Mouse (Mus musculus) MEL (cell line): ENCODE data around the gene Smg6. TPM values are rescaled to one million over a fixed set of nuclear protein-coding genes. Genes with fewer than 3 reads are reported as not detected.

Experiments used
- DNase-seq: peaks from one replicate; pipeline ENCODE4 v3.0.0; 2011; ENCODE audit warnings: low read depth, low spot score
- H3K27ac ChIP-seq: 2 replicates; pipeline ENCODE4 v1.5.1; 2012; ENCODE audit warnings: low read depth, mild to moderate bottlenecking, control low read depth, low read length, moderate library complexity; ENCODE audit not compliant: control insufficient read depth
- H3K27me3 ChIP-seq, 2 experiments: fragments of 150-350 bp in 1 of 2; sonication (generic) in 1 of 2; 2 replicates each; pipeline ENCODE4 v1.6.1; 2012; ENCODE audit warnings: low read length in 2 of 2, mild to moderate bottlenecking in 2 of 2, improper control_type of control experiment in 1 of 2, moderate library complexity in 1 of 2; ENCODE audit not compliant: insufficient read depth in 2 of 2, control insufficient read depth in 1 of 2
- H3K36me3 ChIP-seq, 2 experiments: 2 replicates each; pipeline ENCODE4 v1.6.1; 2012 to 2014; ENCODE audit warnings: low read length in 2 of 2, improper control_type of control experiment in 1 of 2, inconsistent platforms in 1 of 2, mild to moderate bottlenecking in 1 of 2; ENCODE audit not compliant: insufficient read depth in 2 of 2, control insufficient read depth in 1 of 2
- H3K4me1 ChIP-seq, 2 experiments: fragments of 150-350 bp in 1 of 2; sonication (generic) in 1 of 2; 2 replicates each; pipeline ENCODE4 v1.6.1; 2012; ENCODE audit warnings: low read length in 2 of 2, improper control_type of control experiment in 1 of 2, mild to moderate bottlenecking in 1 of 2; ENCODE audit not compliant: insufficient read depth in 2 of 2, control insufficient read depth in 1 of 2
- H3K4me3 ChIP-seq, 2 experiments: fragments of 150-350 bp in 1 of 2; sonication (generic) in 1 of 2; 2 replicates each; pipeline ENCODE4 v1.5.1; 2012; ENCODE audit warnings: low read depth in 2 of 2, low read length in 2 of 2, mild to moderate bottlenecking in 2 of 2, moderate library complexity in 2 of 2, control low read depth in 1 of 2, improper control_type of control experiment in 1 of 2; ENCODE audit not compliant: control insufficient read depth in 1 of 2, insufficient read depth in 1 of 2
- H3K79me2 ChIP-seq: 2 replicates; pipeline ENCODE4 v1.6.1; 2012; ENCODE audit warnings: mild to moderate bottlenecking, low read length, moderate library complexity; ENCODE audit not compliant: control insufficient read depth, poor library complexity, insufficient read depth
- H3K9ac ChIP-seq: 2 replicates; pipeline ENCODE4 v1.6.1; 2012; ENCODE audit warnings: low read depth, mild to moderate bottlenecking, control low read depth, low read length, moderate library complexity; ENCODE audit not compliant: control insufficient read depth, poor library complexity, severe bottlenecking
- H3K9me3 ChIP-seq: fragments of 150-350 bp; sonication (generic); replicated peaks from 2 replicates; pipeline ENCODE4 v1.6.1; 2012; ENCODE audit warnings: mild to moderate bottlenecking, low read length, improper control_type of control experiment, moderate library complexity; ENCODE audit not compliant: insufficient read depth
- CHD1 ChIP-seq: IDR thresholded peaks from 2 replicates; pipeline ENCODE4 v1.6.1; 2012; ENCODE audit warnings: low read depth, mild to moderate bottlenecking, inconsistent platforms, low read length, improper control_type of control experiment
- ETS1 ChIP-seq: IDR thresholded peaks from 2 replicates; pipeline ENCODE4 v1.6.1; 2012; ENCODE audit warnings: low read depth, mild to moderate bottlenecking, inconsistent platforms, low read length, improper control_type of control experiment, moderate library complexity
- GABPA ChIP-seq: IDR thresholded peaks from 2 replicates; pipeline ENCODE4 v1.6.1; 2012; ENCODE audit warnings: low read depth, mild to moderate bottlenecking, inconsistent platforms, low read length, improper control_type of control experiment, moderate library complexity
- HCFC1 ChIP-seq: IDR thresholded peaks from 2 replicates; pipeline ENCODE4 v1.6.1; 2012; ENCODE audit warnings: low read depth, mild to moderate bottlenecking, inconsistent platforms, low read length, improper control_type of control experiment, moderate library complexity
- JUND ChIP-seq: IDR thresholded peaks from 2 replicates; pipeline ENCODE4 v1.6.1; 2011; ENCODE audit warnings: low read depth, mild to moderate bottlenecking, improper control_type of control experiment, low read length
- MAFK ChIP-seq: IDR thresholded peaks from 2 replicates; pipeline ENCODE4 v1.6.1; 2011; ENCODE audit warnings: low read depth, mild to moderate bottlenecking, low read length, improper control_type of control experiment, borderline replicate concordance
- MAX ChIP-seq: IDR thresholded peaks from 2 replicates; pipeline ENCODE4 v1.6.1; 2011; ENCODE audit warnings: low read length, improper control_type of control experiment
- MXI1 ChIP-seq: IDR thresholded peaks from 2 replicates; pipeline ENCODE4 v1.6.1; 2011; ENCODE audit warnings: mild to moderate bottlenecking, low read depth, low read length, improper control_type of control experiment
- NRF1 ChIP-seq: IDR thresholded peaks from 2 replicates; pipeline ENCODE4 v1.6.1; 2014; ENCODE audit warnings: low read depth, mild to moderate bottlenecking, inconsistent platforms, low read length, improper control_type of control experiment, moderate library complexity; ENCODE audit not compliant: poor library complexity, insufficient read depth, severe bottlenecking
- POLR2AphosphoS2 ChIP-seq: IDR thresholded peaks from 2 replicates; pipeline ENCODE4 v1.6.1; 2011; ENCODE audit warnings: low read length, improper control_type of control experiment
- RCOR1 ChIP-seq: IDR thresholded peaks from 2 replicates; pipeline ENCODE4 v1.6.1; 2012; ENCODE audit warnings: low read depth, mild to moderate bottlenecking, inconsistent platforms, low read length, improper control_type of control experiment
- TBP ChIP-seq: IDR thresholded peaks from 2 replicates; pipeline ENCODE4 v1.8.0; 2011; ENCODE audit warnings: low read depth, low read length, improper control_type of control experiment
- USF1 ChIP-seq: IDR thresholded peaks from 2 replicates; pipeline ENCODE4 v1.6.1; 2014; ENCODE audit warnings: low read depth, mild to moderate bottlenecking, inconsistent platforms, low read length, improper control_type of control experiment, moderate library complexity
- ZKSCAN1 ChIP-seq: IDR thresholded peaks from 2 replicates; pipeline ENCODE4 v1.6.1; 2012; ENCODE audit warnings: low read depth, mild to moderate bottlenecking, inconsistent platforms, low read length, improper control_type of control experiment, moderate library complexity
- ZNF384 ChIP-seq: IDR thresholded peaks from 2 replicates; pipeline ENCODE4 v1.6.1; 2012; ENCODE audit warnings: low read depth, mild to moderate bottlenecking, inconsistent platforms, low read length, improper control_type of control experiment
- polyA plus RNA-seq, 2 experiments: library from polyadenylated mRNA; stranded (reverse) in 1 of 2; unstranded in 1 of 2; fragments of >175 nt in 1 of 2; fragments of >200 nt in 1 of 2; gene quantifications; 2 replicates each; pipeline versions ENCODE4 v1.2.1 to v1.2.4; 2012; ENCODE audit warnings: low replicate concordance in 2 of 2, low read depth in 1 of 2; ENCODE audit not compliant: insufficient read length in 2 of 2, insufficient read depth in 1 of 2, missing spikeins in 1 of 2
- total RNA-seq: library from RNA; depleted of rRNA; stranded (reverse); fragments of 300-350 nt; gene quantifications from 2 replicates; pipeline ENCODE4 v1.2.3, GENCODE M21; 2012

Smg6 gene
- total and polyA plus RNA-seq, 3 experiments: 11.6 to 19.0 TPM; not detected in 1

DNA sequence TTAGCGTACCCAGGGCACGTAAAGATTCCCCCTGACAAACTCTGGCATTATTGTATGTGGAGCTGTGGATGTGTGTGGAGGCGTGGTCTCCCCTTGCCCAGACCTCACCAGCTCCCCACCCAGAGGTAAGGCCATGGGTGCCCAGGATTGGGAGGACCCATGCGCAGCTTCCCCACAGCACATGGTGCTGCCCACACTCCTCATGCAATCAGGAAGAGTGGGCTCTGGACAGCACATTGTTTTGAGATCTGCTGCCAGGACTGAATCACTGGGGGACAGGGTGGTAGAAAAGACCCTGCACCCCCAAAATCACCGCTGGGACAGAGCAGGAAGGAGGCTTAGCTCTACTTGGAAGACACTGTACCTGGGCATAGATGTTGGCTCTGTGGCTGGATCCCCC lies 258.9 kb downstream of the Smg6 start:
- Histone ChIP-seq H3K9ac (no peak overlapping the region), H3K4me3 (no peak overlapping the region), H3K4me1 (no peaks in the 10 kb centered on the region; a peak in 1 of 4 replicates), H3K36me3 (peaks cover 0 to 2% of the 10 kb centered on the region in 2 experiments; a peak in 2 of 4 replicates), H3K27me3 (no peaks in the 10 kb centered on the region), H3K9me3 (no peaks in the 10 kb centered on the region), H3K27ac (no peak overlapping the region), H3K79me2 (peaks cover 10% of the 10 kb centered on the region)
- no peak for TF ChIP-seq GABPA
- no peak for TF ChIP-seq HCFC1
- no peak for TF ChIP-seq RCOR1
- no peak for TF ChIP-seq TBP
- no peak for TF ChIP-seq MAFK
- TF ChIP-seq MXI1: no peak
- TF ChIP-seq ZNF384: no peak
- no peak for TF ChIP-seq ZKSCAN1
- no peak for TF ChIP-seq NRF1
- DNase-seq: no peak

- H3K27me3 ChIP-seq: no peaks in the 10 kb centered on the region
- no peak for TF ChIP-seq POLR2AphosphoS2
- TF ChIP-seq CHD1: no peak
- TF ChIP-seq MAX: no peak
- TF ChIP-seq NRF1: no peak
- no peak for TF ChIP-seq ETS1
- TF ChIP-seq USF1: no peak
- TF ChIP-seq MAFK: no peak
- TF ChIP-seq JUND: no peak
- TF ChIP-seq, all 39 proteins: peak for 0
- Histone ChIP-seq H3K79me2 (peaks cover 14% of the 10 kb centered on the region), H3K27ac (no peak overlapping the region), H3K4me1 (no peaks in the 10 kb centered on the region; a peak in 1 of 4 replicates), H3K4me3 (no peak overlapping the region), H3K36me3 (peaks cover 0 to 2% of the 10 kb centered on the region in 2 experiments; a peak in 2 of 4 replicates), H3K9me3 (no peaks in the 10 kb centered on the region), H3K9ac (no peak overlapping the region)
- no peak for DNase-seq
Measured at GRCm38 (mm10) chr11:75184986-75185385, 259.4 kb downstream of the Smg6 start.
